Mouse (Mus musculus) thymus, postnatal 36 days (tissue): ENCODE measurements at regions not wholly inside any gene's neighbourhood (a gene's known extent, or its start where the extent isn't known, plus 50 kb on each side); places are given as distances from the start of the nearest gene placed in this dataset.

Source experiments
- DNase-seq, 2 experiments: peaks; one replicate each; pipeline ENCODE4 v3.0.0; 2022; ENCODE audit warnings: mixed read lengths in 2 of 2

DNA sequence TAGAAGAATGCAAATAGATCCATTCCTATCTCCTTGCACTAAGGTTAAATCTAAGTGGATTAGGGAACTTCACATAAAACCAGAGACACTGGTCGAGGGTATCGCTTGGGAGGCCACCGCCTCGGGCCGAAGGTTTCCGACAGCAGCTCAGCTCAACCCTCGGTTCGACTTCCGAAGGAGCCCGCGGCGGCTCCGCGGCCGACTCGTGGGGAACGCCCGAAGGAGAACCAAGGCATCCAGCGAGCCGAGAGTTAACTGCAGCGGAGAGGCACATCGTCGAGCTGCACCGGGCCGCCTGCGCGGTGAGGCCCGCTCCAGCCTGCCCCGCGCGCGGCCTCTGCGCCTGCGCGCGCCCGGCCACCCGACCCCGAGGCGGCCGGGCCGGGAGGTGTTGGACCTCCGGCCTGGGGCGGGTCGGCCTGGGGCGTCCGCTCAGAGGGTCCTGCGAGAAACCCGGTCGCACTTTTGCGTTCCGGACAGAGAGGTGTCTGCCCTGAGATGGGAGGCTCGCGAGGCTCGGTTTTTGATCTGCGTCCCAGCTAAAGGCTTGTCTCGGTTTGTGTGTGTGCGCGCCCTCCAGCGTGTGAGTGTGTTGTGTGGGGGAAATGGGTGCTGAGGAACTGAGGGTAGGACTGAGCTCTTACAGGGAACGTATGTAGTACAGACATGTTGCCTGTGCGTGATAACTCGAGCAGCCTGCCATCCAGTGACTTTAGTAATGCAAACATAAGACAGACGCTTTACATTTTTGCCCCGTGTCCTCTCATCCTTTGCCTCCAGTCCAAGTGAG lies 50.9 kb upstream of the Vmn2r9 start:
- DNase-seq: peak; percentile 25 to 51
